Mouse (Mus musculus): ENCODE data around the gene Apon. TPM values are rescaled to one million over a fixed set of nuclear protein-coding genes. Genes with fewer than 3 reads are reported as not detected.
"Not testable (repeated sequence)": the region's sequence is repeated elsewhere in the genome, so short reads cannot be mapped to it uniquely, and the experiment has no call there.

The Apon gene
- polyA plus RNA-seq, 1 experiment from 2014 or later, result 0.18 TPM

GRCm38 (mm10) chr10:128269206-128269910 is 15.5 kb downstream of the Apon start:
- H3K27me3 ChIP-seq (ENCODE audit: insufficient read depth, poor library complexity, severe bottlenecking), result no peaks in the 10 kb centered on the region
- H3K9me3 ChIP-seq, result no peaks in the 10 kb centered on the region
- peak overlapping the region; percentile 92; the same call in 1 of the 2 replicates for H3K4me3 ChIP-seq
- no peak for DNase-seq (ENCODE audit: low spot score)
- H3K27ac ChIP-seq, result peak overlapping the region; percentile 91; the same call in 1 of the 2 replicates
- 83% methylated on average over 16 of the region's 16 CpGs for WGBS
- no peaks in the 10 kb centered on the region for H3K36me3 ChIP-seq
- peaks cover 16% of the 10 kb centered on the region; the same call in 1 of the 2 replicates for H3K4me1 ChIP-seq

DNA sequence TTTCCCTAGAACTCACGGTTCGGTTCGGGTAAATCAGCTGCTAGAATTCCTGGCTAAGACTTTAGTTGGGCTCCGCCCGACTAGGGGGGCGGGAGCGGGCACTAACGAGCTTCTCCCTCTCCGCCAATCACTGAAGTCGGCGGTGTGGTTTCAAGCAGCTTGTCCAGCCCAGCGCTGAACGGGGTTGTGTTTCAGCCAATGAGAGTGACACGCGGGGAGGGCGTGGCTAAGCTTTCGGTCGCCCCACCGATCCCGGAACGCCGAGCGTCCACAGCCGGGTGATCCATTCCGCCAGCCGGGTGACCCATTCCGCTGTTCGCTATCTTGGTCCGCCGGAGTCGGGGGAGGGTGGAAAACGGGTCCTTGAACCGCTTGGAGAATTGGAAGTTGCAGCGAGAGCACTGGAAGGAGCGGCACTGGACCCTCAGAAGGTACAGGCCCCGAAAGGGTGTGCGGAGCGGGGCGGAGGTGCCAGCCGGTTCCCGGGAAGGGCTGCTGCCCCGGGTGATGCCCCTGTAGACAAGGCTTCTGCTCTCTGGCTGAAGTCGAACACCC is 16.5 kb downstream of the Apon start, which contains the start of gene Stat2:
Gene Stat2, plus strand, starts transcription at position 273 of the 555 bp plus-strand sequence.
- Histone ChIP-seq H3K4me1 (peaks cover 16% of the 10 kb centered on the region; the same call in 1 of the 2 replicates), H3K36me3 (0 out of 2 replicates have a peak, but pooled peaks cover 3% of the 10 kb centered on the region), H3K4me3 (peak within 1 kb of the TSS; percentile 92), H3K27me3 (ENCODE audit: insufficient read depth, poor library complexity, severe bottlenecking) (no peaks in the 10 kb centered on the region), H3K9me3 (no peaks in the 10 kb centered on the region), H3K27ac (peak within 1 kb of the TSS; percentile 91)
- WGBS, result under 1% methylated on average over 43 of the region's 43 CpGs
- DNase-seq (ENCODE audit: low spot score), result peak; percentile 100

GRCm38 (mm10) chr10:128270866-128271265 is 17.0 kb downstream of the Apon start:
- peak overlapping the region; percentile 91 for H3K27ac ChIP-seq
- H3K36me3 ChIP-seq, result 0 out of 2 replicates have a peak, but pooled peaks cover 3% of the 10 kb centered on the region
- no peaks in the 10 kb centered on the region for H3K27me3 ChIP-seq (ENCODE audit: insufficient read depth, poor library complexity, severe bottlenecking)
- no peaks in the 10 kb centered on the region for H3K9me3 ChIP-seq
- no peak for DNase-seq (ENCODE audit: low spot score)
- 35% methylated on average over 7 of the region's 7 CpGs for WGBS
- H3K4me3 ChIP-seq, result peak overlapping the region; percentile 92
- peaks cover 16% of the 10 kb centered on the region; the same call in 1 of the 2 replicates for H3K4me1 ChIP-seq

- Histone ChIP-seq H3K9me3 (no peaks in the 10 kb centered on the region), H3K36me3 (peaks cover 8% of the 10 kb centered on the region), H3K4me3 (no peak overlapping the region), H3K27me3 (ENCODE audit: insufficient read depth, poor library complexity, severe bottlenecking) (no peaks in the 10 kb centered on the region), H3K4me1 (peaks cover 16% of the 10 kb centered on the region; the same call in 1 of the 2 replicates), H3K27ac (no peak overlapping the region)
- no peak for DNase-seq (ENCODE audit: low spot score)
- 57% methylated on average over 2 of the region's 2 CpGs for WGBS
Measured at GRCm38 (mm10) chr10:128271883-128272282, 18.0 kb downstream of the Apon start.

- not testable (repeated sequence) for DNase-seq (ENCODE audit: low spot score); H3K4me3 ChIP-seq; H3K27ac ChIP-seq; H3K27me3 ChIP-seq (ENCODE audit: insufficient read depth, poor library complexity, severe bottlenecking); H3K9me3 ChIP-seq
- Histone ChIP-seq H3K4me1 (peaks cover 16% of the 10 kb centered on the region; the same call in 1 of the 2 replicates), H3K36me3 (peaks cover 15% of the 10 kb centered on the region)
- WGBS, result 82% methylated on average over 6 of the region's 7 CpGs
Measured at GRCm38 (mm10) chr10:128272819-128273439, 19.0 kb downstream of the Apon start.

GRCm38 (mm10) chr10:128275374-128275773 is 21.5 kb downstream of the Apon start:
- not testable (repeated sequence) for H3K27me3 ChIP-seq (ENCODE audit: insufficient read depth, poor library complexity, severe bottlenecking); H3K9me3 ChIP-seq; H3K4me3 ChIP-seq; DNase-seq (ENCODE audit: low spot score); H3K4me1 ChIP-seq; H3K27ac ChIP-seq
- 94% methylated on average over 1 of the region's 1 CpGs for WGBS
- peaks cover 35% of the 10 kb centered on the region for H3K36me3 ChIP-seq

- H3K9me3 ChIP-seq, result no peaks in the 10 kb centered on the region
Measured at GRCm38 (mm10) chr10:128278158-128278557, 24.3 kb downstream of the Apon start.

GRCm38 (mm10) chr10:128280943-128281342 is 27.0 kb downstream of the Apon start:
- H3K4me3 ChIP-seq, result no peak overlapping the region
- H3K9me3 ChIP-seq, result no peaks in the 10 kb centered on the region
- 88% methylated on average over 6 of the region's 6 CpGs for WGBS
- no peak for DNase-seq (ENCODE audit: low spot score)
- peaks cover 8% of the 10 kb centered on the region; the same call in 1 of the 2 replicates for H3K4me1 ChIP-seq
- H3K27ac ChIP-seq, result no peak overlapping the region
- peaks cover 81% of the 10 kb centered on the region for H3K36me3 ChIP-seq
- H3K27me3 ChIP-seq (ENCODE audit: insufficient read depth, poor library complexity, severe bottlenecking), result no peaks in the 10 kb centered on the region

More at GRCm38 (mm10) chr10:128278158-128278557, 24.3 kb downstream of the Apon start:
- H3K4me3 ChIP-seq, result no peak overlapping the region
- no peaks in the 10 kb centered on the region for H3K27me3 ChIP-seq (ENCODE audit: insufficient read depth, poor library complexity, severe bottlenecking)
- 64% methylated on average over 6 of the region's 6 CpGs for WGBS
- H3K4me1 ChIP-seq, result 0 out of 2 replicates have a peak, but pooled peaks cover 3% of the 10 kb centered on the region
- no peak for DNase-seq (ENCODE audit: low spot score)
- no peak overlapping the region for H3K27ac ChIP-seq
- H3K36me3 ChIP-seq, result peaks cover 60% of the 10 kb centered on the region

DNA sequence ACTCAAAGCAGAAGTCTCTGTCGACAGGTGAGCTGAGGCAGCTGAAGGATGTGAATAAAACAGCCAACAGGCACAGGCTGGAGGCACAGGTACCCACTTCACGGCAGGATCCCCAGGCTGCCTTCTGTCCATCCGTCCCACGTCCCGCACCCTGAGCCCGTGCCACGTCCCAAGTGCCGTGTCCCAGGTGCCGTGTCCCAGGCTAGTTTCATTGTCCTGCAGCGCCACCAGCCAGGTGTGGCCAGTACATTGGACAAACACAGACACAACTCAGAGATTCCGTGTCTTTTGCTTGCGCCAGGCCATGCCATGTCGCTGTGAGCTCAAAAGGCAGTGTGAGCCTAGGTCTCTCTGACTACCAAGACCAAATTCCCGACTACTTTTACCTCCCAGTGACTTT is 27.8 kb downstream of the Apon start:
- no peak overlapping the region for H3K4me3 ChIP-seq
- WGBS, result 89% methylated on average over 14 of the region's 14 CpGs
- H3K27ac ChIP-seq, result no peak overlapping the region
- no peak for DNase-seq (ENCODE audit: low spot score)
- H3K4me1 ChIP-seq, result peaks cover 8% of the 10 kb centered on the region; the same call in 1 of the 2 replicates
- H3K36me3 ChIP-seq, result peaks cover 85% of the 10 kb centered on the region
- no peaks in the 10 kb centered on the region for H3K9me3 ChIP-seq
- H3K27me3 ChIP-seq (ENCODE audit: insufficient read depth, poor library complexity, severe bottlenecking), result no peaks in the 10 kb centered on the region

- H3K27ac ChIP-seq, result no peak overlapping the region
- DNase-seq (ENCODE audit: low spot score), result no peak
- H3K9me3 ChIP-seq, result no peaks in the 10 kb centered on the region
- H3K36me3 ChIP-seq, result peaks cover 76% of the 10 kb centered on the region
- 86% methylated on average over 20 of the region's 20 CpGs for WGBS
- no peaks in the 10 kb centered on the region for H3K27me3 ChIP-seq (ENCODE audit: insufficient read depth, poor library complexity, severe bottlenecking)
- peaks cover 8% of the 10 kb centered on the region; the same call in 1 of the 2 replicates for H3K4me1 ChIP-seq
- no peak overlapping the region for H3K4me3 ChIP-seq
Measured at GRCm38 (mm10) chr10:128282886-128283450, 29.1 kb downstream of the Apon start.

GRCm38 (mm10) chr10:128283604-128284579 is 30.0 kb downstream of the Apon start:
- Histone ChIP-seq H3K27me3 (ENCODE audit: insufficient read depth, poor library complexity, severe bottlenecking) (no peaks in the 10 kb centered on the region), H3K36me3 (peaks cover 75% of the 10 kb centered on the region), H3K4me3 (no peak overlapping the region), H3K27ac (no peak overlapping the region), H3K4me1 (peaks cover 5% of the 10 kb centered on the region; the same call in 1 of the 2 replicates), H3K9me3 (no peaks in the 10 kb centered on the region)
- 61% methylated on average over 31 of the region's 31 CpGs for WGBS
- no peak for DNase-seq (ENCODE audit: low spot score)

GRCm38 (mm10) chr10:128290594-128290993 is 36.7 kb downstream of the Apon start:
- not testable (repeated sequence) for H3K4me1 ChIP-seq; H3K27me3 ChIP-seq (ENCODE audit: insufficient read depth, poor library complexity, severe bottlenecking); DNase-seq (ENCODE audit: low spot score); H3K4me3 ChIP-seq; H3K27ac ChIP-seq; H3K9me3 ChIP-seq
- 68% methylated on average over 1 of the region's 1 CpGs for WGBS
- peaks cover 40% of the 10 kb centered on the region for H3K36me3 ChIP-seq

All from heart, embryonic 10.5 days (tissue).